ENCODE assay signal across 15 mouse cellular contexts in genomic region chr8:106774567-106775320, GRCm38 (mm10).
DNase-seq lines count a peak whose midpoint lies in the region; ATAC-seq and TF ChIP-seq lines count a peak whose summit lies in the region.
"Had no signal": no experiment of that assay in that cellular context is flagged by ENCODE, and none has a peak within 500 bp of the region (broad histone marks: within the 10 kb centered on the region; RNA-seq: fewer than 3 reads in every experiment).

No protein-coding gene starts in this region.

- 78% methylated on average over 8 of the region's 8 CpGs for WGBS in liver, embryonic 12.5 days (ENCODE audit: insufficient replicate concordance)

- peak overlapping the region; percentile 77 for H3K27ac ChIP-seq in layer of hippocampus, adult 2 months
- H3K27ac ChIP-seq in liver, embryonic 12.5 days, result no peak overlapping the region
- H3K27ac ChIP-seq: heart, adult 2 months; macrophage had no signal

- H3K9ac ChIP-seq in liver, embryonic 12.5 days, result no peak overlapping the region

- H3K4me2 ChIP-seq in liver, embryonic 12.5 days, result no peak overlapping the region

- no peaks in the 10 kb centered on the region for H3K9me3 ChIP-seq in liver, embryonic 12.5 days (replicated peaks)

- H3K27me3 ChIP-seq in liver, embryonic 12.5 days (replicated peaks), result no peaks in the 10 kb centered on the region

- no peaks in the 10 kb centered on the region for H3K36me3 ChIP-seq in liver, embryonic 12.5 days

- no peak for TF ChIP-seq CTCF in layer of hippocampus, adult 2 months (conservative IDR thresholded peaks at IDR 0.05)

- DNase-seq in cerebellum, postnatal 10 days, result peak; percentile 22 to 27
- no peak for DNase-seq in cerebellum, adult 11-12 months
- peak; percentile 32 to 57 for DNase-seq in layer of hippocampus, adult 2 months (ENCODE audit: low spot score in 2 of 2)
- DNase-seq in layer of hippocampus, adult 8-10 months (ENCODE audit: low spot score in 2 of 2), result no peak
- peak; percentile 31 for DNase-seq in right cerebral cortex, postnatal 14 days
- no peak for DNase-seq in right cerebral cortex, postnatal 25 days
- peak; percentile 42 for DNase-seq in right cerebral cortex, postnatal 4 days
- DNase-seq: adrenal gland, postnatal 25 days; cerebellum, adult 11 months; heart, adult 2 months; heart, postnatal 36 days; kidney, adult 9 months; thymus, postnatal 14 days had no signal

- no peak overlapping the region for H3K4me3 ChIP-seq in layer of hippocampus, adult 2 months
- H3K4me3 ChIP-seq in liver, embryonic 12.5 days, result no peak overlapping the region
- H3K4me3 ChIP-seq: heart, adult 2 months had no signal

- no peaks in the 10 kb centered on the region for H3K4me1 ChIP-seq in liver, embryonic 12.5 days

- ATAC-seq in liver, embryonic 12.5 days, result no peak

Comparison
In these comparisons a context has a peak if more than half of its experiments do, and no peak if none do; other contexts are left out.
1. DNase-seq: peak in cerebellum, postnatal 10 days (2 of 2), layer of hippocampus, adult 2 months (2 of 2), right cerebral cortex, postnatal 14 days (single experiment) and right cerebral cortex, postnatal 4 days (single experiment); none in cerebellum, adult 11-12 months (single experiment), layer of hippocampus, adult 8-10 months (0 of 2) and right cerebral cortex, postnatal 25 days (single experiment).